Mouse (Mus musculus) embryo, embryonic 11.5 days (tissue): ENCODE results near the gene Ap5m1.
"Not testable (repeated sequence)": the region's sequence is repeated elsewhere in the genome, so short reads cannot be mapped to it uniquely, and the experiment has no call there.

Experiments used
- DNase-seq: peaks from one replicate; pipeline ENCODE4 v3.0.0-alpha.2; 2012; ENCODE audit warnings: low read depth, low spot score

The Ap5m1 gene

DNA sequence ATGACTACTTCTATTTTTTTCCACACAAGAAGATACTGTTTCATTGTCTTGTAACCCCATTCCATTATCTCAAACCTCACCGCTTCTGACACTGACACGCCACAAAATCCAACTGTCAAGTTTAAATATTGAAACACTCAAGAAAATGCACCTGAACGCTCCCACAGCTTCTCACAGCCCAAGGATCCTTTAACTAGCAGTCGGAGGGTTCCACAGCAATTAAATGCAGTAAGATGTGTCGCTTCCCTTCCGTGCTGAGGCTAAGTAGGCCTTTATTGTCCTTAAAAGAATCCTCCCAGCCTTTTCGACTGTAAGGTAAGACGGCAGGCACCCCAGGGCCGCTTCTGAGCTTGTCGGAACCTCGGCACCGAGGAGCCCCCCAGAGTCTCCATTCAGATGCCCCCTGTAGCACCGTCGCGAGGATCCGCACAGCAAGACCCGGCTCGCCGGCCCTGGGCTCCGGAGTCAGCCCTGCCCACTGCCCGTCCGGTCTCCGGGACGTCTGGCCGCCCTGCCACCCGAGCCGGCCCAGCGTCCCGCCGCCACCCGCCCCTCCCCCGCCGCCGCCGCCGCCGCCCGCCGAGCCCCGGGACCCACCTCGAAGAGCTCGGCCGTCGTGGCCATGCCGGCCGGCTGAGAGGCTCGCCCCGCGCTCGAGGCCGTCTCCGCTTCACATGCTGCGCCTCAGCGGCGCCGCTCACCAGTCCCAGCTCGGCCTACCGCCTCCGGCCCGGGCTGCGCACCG, at the start of gene Ap5m1:
TSS of gene Ap5m1 (plus strand) at position 569 of the 745 bp plus-strand sequence.
- DNase-seq, result peak; percentile 16

DNA sequence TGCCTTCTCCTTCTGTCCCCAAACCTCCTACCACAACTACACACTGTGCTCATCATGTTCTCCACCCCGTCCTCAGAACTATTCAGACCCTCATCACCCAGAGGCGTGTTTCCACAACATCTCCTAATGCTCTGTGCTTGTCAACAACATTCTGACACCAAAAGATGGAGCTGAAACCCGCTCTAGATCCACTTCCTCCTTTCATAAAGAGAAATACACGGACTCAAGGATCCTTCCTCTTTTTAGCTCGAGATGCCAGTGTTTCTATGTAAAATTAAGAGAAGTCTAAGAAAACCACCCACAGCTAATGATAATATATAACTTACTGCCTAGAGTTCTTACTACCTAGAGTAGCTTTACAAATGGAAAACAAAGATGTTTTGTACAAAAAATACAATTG, 46.1 kb upstream of the Ap5m1 start:
- DNase-seq, result no peak

DNA sequence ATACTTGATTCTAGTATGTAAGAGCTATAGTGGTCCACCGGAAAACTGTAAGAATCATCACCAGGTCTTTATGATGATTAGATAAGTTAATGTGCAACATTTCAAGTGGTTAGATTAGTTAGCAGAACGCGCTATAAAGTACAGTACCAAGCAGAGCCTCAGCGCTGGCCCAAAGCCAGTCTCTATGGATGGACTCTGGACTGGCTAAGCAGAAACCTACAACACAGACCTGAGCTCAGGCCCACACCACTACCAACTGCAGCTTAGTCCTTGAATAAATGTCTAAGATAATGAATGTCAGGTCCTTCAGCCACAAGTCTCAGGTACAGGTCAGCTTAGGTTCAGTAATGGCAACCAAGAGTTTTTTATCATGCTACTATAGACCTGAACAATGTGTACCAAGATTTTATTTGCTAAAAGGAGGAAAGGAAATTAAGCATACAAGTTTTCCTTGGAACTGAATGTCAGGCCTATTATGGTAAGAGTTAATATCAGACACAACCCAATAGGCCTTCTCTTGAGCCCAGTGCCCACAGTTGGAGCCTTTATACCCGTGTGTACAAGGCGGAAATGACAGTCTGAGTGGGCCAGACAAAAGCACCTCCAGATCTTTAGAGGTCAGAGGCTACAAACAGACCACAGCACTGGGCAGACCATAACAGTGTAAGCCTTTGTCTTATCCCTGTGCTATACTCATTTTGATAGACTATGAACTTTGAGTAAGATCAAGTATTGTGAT, 38.7 kb upstream of the Ap5m1 start:
- DNase-seq, result no peak

DNA sequence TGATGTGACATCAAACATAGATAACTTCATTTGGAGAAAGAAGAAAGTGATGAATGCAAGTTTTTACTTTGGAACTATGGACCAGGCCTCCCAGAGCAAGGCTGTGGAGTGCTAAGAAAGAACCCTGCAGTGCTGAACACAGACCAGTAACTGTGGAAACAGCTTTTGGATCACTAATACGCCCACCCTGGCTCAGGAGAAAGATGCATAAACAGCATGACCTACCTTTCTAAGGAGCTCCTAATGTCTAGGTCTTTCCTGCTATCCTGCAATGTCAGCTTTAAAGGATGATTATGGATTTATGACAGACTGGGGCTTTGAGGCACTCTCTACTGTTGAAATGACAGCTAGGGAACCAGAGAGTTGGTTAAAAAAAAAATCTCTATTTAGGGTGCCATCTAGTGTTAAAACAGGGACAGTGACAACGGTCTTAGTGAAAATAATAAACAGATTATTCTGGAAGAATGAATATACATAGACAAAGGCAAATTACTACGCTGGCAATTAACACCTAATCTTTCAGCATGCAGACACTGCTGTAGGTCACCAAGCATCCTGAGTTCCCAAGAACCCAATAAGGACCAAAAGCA, 38.0 kb upstream of the Ap5m1 start:
- no peak for DNase-seq

DNA sequence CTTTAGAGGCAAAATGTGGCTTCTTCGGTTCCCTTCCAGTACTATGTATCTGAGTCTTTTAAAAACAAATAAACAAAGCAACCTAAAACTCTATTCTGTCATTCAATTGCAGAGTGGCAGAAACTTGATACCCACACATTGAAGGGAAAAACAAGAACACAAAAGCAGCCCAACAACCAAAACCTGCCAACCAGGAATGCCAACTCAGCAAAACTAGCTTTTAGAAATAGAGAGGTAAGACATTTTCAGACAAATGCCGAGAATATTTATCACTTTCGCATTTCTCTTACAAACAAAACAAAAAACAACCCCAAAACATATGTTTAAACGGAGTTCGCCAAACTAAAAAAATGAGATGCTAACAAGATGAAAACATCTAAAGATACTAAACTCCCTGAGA, 36.9 kb upstream of the Ap5m1 start:
- no peak for DNase-seq

DNA sequence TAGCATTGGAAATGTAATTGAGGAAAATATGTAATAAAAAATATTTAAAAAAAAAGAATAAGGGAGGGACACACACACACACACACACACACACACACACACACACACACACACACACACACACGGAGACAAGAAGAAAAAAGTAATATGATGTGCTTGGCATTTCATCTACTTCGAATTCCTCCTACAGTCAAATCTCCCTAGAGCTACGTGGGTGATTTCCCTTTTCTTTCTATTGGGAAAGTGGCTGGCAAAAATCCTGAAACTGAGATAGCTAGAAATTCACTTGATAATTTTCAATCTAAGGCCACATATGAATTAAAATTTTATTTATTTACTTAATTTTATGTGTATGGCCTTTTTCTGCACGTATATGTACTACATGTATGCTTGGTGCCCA, 20.3 kb upstream of the Ap5m1 start:
- no peak for DNase-seq

DNA sequence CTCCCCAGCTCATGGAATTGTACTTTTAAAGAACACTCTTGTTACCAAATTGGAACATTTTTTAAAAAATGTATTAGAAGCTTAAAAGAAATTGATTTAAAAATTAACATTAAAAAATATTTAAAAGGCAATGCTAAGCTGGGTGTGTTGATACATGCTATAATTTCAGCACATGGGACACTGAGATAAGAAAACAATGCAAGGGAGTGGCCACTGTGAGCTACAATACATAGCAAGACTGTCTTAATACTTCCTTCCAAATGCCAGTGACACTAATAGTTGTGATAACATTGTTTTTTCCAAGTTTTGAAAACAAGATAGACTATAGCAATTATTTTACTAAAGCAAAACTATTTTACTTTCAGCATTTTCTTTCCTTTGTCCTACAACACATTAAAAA, 16.4 kb upstream of the Ap5m1 start:
- DNase-seq, result no peak

DNA sequence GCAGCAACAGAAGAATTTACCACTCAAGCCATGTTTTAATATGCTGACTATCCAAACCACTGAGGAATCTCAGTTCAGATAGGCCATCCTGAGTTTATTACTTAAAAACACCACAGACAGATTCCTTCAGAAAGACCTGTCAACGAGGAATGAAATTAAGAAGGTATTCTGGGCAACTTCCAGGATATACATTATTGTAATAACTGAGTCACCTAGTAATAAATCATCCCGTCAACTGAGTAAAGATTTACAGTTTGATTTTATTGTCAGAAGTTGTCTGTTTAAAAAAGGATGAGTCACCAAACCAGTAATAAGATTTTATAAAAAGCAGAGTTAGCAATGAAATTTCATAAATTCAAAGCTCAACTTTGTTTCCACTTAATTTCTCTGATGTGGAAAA, 2.1 kb upstream of the Ap5m1 start:
- DNase-seq, result no peak

DNA sequence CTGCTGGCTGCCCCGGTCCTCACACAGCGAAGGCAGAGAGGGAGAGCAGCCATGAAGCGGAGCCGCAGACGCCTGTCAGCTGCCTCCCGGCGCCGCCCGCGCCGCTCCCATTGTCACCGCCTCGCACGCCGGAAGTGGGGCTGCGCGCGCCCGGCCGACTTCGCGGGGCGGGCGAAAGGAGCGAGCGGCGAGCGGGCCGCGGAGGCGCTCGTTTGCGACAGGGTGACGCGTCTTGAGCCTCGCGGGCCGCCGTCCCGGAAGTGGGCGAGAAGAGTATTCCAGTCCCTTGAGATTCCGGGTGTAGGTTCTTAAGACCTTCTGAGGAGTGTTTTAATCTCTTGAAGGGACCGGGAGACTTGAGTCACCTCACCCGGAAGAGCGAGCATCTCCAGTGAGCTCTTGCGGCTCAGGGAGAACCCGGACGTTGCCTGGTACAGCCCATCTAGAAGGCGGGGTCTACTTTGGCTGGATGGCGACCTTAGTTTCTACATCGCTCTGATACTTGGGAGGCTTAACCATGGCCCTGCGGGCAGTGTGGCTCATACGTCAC, 452 bp downstream of the Ap5m1 start, which contains the start of gene Exoc5:
TSS of gene Exoc5 (minus strand) at position 380 of the 550 bp plus-strand sequence.
- DNase-seq, result peak; percentile 89

DNA sequence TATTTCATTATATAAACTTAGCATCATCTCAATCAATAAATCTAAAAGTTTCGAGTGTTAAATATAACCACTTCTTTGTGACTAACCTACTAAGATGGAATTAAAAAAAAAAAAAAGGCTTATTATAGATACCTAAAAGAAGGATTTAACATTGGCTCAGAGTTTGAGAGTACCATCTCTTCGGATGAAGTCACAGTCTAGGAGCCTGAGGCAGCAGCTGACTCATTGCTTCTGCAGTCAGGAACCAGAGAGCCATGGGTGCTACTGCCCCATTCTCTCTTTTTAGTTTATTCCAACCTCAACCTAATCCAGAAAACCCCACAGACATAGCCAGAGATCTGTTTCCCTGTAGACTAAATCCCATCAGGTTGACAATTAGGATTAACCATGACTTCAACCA, 6.9 kb downstream of the Ap5m1 start:
- DNase-seq, result no peak

DNA sequence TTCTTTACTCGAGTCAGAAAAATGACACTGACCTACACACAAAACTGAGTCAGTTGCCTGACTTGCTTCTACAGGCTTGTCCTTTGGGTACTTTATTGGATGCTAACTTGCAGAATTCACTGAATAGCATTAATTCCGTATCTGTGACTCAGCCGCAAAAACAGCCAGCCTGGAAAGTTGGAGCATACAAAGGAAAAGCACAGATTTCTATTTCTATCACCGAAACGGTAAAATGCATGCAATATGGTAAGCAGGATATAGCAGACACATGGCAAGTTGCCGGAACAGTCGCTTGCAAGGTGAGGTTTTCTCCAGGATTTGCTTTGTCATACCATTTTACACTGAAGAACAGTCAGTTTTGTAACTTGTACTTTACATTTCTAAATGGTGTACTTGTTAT, 8.0 kb downstream of the Ap5m1 start:
- DNase-seq, result no peak

DNA sequence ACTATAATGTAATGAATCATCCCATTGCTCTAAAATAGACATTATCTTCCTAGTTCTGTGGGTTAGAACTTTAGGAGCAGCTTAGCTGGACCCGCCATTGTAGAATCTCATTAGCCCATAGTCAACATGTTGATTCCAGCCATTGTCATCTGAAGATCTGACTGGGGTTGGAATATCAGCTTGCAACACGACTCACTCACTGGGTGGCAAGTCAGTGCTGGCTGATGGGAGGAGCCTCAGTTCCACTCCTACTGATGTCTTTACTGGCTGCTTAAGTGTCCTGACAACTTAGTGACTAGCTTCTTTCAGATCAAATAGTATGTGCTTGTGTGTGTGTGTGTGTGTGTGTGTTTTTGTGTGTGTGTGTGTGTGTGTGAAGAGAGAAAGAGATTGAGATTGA, 8.5 kb downstream of the Ap5m1 start:
- DNase-seq, result no peak

DNA sequence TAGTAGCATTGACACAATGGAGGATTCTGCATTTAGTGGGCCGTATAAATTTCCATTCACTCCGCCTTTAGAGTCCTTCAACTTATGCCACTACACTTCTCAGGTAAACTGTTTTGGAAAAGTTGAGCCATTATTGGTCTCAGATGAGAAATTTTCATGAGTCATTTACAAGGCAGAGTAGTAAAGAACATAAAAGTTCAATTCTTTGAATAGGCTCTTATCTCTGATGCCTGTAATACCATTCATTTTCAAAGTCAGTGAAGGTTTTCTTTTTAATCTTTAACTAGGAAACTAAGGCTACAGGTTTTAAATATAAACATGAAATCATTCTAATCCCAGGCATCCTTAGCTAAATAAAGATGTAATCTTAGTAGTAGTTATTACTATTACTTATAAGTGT, 12.9 kb downstream of the Ap5m1 start:
- no peak for DNase-seq

DNA sequence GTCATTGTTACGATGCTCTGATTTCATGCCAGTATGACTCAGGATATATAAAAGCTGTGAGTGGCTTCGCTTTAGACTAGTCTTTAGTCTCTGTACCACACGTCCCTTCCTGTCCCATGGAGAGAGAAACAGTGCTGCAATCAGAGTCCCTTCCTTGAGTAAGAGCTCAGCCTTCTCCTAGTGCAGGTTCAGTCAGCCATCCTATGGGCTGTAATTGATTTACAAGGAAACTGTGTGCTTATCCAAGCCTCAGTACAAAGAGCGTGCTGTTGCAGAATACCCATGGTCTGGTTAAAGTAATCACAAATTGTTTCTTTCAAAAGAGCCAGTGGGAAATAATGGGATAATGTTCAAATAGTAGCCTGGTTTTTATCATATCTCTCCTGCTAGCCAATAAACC, 20.6 kb downstream of the Ap5m1 start:
- no peak for DNase-seq

DNA sequence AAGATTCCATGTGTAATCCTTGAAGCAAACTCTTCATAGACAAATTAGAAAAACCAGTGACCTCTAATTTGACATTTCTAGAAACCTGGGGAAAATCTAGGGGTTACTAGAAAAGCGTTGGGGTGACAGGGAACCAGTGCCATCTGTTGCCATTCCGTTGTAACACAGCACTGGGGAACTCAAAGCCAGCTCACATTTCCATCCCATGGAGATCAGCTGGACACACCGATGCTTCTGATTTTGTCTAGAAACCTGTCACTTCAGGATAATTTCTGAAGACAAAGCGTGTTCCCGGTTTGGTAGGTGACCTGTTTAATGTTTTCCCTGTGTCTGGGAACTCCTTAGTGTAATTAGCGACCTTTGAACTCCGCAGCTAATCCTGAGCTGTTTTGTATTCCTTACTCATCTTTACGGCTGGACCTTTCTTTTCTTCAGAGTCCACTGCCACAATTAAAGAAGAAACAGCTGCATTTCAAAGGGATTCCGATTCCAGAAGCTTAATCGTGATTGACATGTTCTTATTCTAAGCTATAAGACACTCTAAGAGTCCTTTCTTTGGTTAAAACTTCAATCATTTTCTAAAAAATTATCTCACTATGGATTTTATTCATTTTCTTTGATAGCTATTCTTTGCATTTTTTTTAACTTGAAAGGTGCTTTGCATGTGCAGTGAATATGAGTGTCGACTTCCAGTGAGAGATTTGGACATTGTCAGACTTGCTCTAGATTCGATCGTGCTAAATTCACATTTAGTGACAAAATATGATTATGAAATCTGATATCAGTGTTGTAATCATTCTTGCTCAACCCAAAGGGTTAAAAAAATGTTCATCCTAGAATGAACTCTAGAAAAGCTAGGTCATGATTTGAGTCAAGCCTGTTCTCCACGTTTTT, 22.5 kb downstream of the Ap5m1 start:
- DNase-seq, result no peak

DNA sequence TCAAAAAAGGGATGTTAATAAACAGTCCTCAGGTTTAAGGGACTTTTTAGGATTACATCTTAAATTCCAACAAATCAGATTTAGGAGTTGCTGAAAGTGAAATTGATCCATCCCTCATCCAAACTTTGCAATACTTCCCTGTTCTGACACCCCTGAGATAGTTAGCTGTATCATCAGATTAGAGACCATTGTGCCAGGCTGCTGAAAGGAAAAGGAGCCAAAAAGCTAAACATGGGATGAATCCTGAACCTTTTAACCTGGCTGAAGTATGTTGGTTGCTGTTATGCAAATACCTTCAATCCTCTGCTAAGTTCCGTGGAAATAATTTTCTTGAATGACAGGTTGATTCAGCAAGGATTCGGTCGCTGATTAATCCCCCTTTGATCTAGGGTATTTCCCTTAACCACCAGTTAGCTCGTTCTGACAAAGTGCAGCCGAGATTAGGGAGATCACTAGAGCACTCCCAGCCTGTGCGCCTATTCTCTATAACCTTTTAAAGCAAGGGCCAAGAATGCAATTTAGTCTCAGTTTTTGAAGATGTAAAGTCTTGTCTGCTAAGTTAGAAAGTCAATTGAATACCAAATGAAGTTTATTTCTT, 23.7 kb downstream of the Ap5m1 start:
- no peak for DNase-seq

DNA sequence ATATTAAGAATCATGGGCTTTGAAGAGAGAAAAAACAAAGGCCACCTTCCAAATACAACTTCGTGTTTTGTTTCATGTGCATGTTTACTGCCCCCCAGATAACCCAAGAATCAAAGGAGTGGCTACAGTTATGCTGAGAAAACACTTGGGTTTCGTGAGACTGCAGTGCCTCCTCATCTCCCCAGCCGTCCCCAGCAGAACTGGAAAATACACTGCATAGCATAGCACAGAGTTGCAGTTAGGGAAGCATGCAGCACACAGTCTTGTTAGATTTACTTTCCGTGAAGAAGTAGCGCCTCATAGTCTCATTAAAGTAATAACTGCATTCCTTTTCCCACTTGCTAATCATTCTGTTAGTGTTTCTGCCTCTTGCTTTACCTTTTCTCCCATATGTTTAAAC, 24.2 kb downstream of the Ap5m1 start:
- DNase-seq, result no peak

DNA sequence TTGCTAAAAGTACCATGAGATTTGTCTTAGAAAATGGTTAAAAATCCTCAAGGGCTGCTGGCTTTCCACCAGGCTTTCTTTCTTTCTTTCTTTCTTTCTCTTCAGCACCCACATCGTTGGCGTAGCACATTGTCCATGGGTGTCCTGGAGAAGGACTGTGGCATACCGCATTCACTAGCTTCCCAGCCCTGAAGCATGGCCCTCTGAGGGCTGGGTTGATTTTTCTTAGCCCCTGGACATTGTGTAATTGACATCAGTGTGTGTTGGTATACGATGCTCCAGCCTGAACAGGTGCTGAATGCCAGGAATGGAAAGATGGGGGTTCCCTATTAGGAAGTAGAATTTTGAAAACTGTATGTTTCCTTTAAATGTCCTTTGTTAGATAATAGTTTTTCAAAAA, 25.4 kb downstream of the Ap5m1 start:
- no peak for DNase-seq

DNA sequence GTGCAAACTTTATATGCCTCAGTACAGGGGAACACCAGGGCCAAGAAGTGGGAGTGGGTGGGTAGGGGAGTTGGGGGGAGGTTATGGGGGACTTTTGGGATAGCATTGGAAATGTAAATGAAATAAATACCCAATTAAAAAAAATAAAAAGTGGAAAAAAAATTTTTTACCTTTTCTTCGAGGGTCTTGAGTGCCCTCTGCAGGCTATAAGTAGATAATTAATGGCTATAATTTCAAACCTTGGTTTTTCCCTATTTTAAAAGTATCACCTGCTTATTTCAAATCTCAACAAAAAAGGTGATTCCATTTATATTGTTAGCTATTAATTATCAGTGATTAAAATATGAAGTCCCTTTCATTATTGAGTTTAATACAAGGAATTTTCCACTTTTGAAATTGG, 25.9 kb downstream of the Ap5m1 start:
- DNase-seq, result not testable (repeated sequence)

DNA sequence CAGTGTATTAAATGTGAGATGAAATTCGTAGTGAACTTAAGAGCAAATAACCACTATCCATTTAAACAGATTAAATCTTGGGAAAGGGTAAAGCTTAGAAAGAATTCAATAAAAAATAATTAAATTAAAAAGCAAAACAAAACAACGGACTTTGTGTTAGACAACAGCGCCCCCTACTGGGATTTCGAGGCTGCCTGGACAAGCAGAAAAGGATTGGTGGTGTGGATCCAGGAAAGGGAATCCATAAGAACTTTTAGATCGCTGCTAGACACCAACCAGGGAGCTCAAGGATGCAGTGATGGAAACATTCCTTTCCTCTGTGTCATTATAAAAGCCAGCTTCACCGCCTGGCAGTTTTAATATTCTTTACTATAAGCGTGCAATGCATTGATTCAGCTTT, 52.5 kb downstream of the Ap5m1 start:
- DNase-seq, result peak; percentile 19

DNA sequence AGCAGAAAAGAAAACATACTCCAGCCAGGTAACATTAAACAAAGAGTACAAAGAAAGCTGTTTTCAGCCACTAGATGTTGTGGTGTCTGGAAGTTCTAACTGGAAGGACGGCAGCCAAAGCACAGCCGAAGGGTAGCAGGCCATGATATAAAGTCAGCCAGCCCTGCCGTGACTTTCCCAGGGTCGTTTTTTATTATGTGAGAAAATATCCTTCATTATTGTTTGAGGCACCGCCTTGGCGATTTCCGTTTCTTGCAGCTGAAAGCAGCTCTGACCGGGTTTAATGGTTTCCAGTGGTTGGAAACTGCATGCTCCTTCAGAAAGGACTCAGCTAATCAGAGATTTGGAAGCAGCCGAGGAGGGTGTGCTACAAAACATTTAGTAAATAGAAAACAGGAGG, 55.8 kb downstream of the Ap5m1 start:
- no peak for DNase-seq
